Mouse (Mus musculus): ENCODE data around the gene Vps26c. TPM values are rescaled to one million over a fixed set of nuclear protein-coding genes. Genes with fewer than 3 reads are reported as not detected.

The Vps26c gene
- total and polyA plus RNA-seq, 3 experiments = 40.0 to 75.5 (median 46.9) TPM

DNA sequence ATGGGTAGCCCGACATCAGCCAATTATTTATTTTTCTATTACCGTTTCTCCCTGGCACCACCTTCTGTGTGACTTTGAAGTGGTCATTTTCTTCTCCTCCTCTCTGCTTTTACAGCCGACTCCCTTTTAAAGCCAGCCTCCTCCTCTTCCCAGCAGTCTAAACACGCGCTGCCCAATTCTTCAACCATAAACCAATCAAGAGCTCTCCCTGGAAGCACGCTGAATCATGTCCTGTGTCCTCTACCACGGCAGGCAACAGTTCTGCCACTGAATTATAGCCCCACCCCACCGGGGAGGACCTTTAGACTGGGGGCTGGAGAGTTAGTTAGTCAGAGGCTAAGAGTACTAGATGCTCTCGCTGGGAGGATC is 10.5 kb upstream of the Vps26c start:
- Histone ChIP-seq H3K9me3 (replicated peaks; ENCODE audit: low read length) (no peaks in the 10 kb centered on the region), H3K79me2 (replicated peaks; ENCODE audit: control insufficient read depth, extremely low read depth, insufficient read depth, poor library complexity, severe bottlenecking) (no peaks in the 10 kb centered on the region), H3K27me3 (replicated peaks) (no peaks in the 10 kb centered on the region), H3K36me3 (replicated peaks in 1 of 2; ENCODE audit: control insufficient read depth in 1 of 2, insufficient read depth in 1 of 2, low read length in 1 of 2) (no peaks in the 10 kb centered on the region), H3K4me3 (replicated peaks in 1 of 3; ENCODE audit: low read depth in 2 of 3, low read length in 2 of 3, poor library complexity in 1 of 3) (no peak overlapping the region), H3K27ac (ENCODE audit: insufficient read depth, low read depth) (no peak overlapping the region), H3K4me1 (ENCODE audit: control insufficient read depth in 1 of 2, insufficient read depth in 2 of 2) (peaks cover 9 to 36% of the 10 kb centered on the region in 2 experiments), H3K9ac (ENCODE audit: insufficient read depth, low read depth) (no peak overlapping the region), H3K4me2 (ENCODE audit: insufficient read depth, low read depth, poor library complexity, severe bottlenecking) (no peak overlapping the region)
- in situ Hi-C loops (cut with MboI; ENCODE audit: low pct_ligation_motif_present, low pct_unique_long_range_greater_than_20kb, low sequenced_read_pairs) = no loop called here
- dilution Hi-C loops (cut with MboI; ENCODE audit: extremely low pct_ligation_motif_present, extremely low pct_unique_long_range_greater_than_20kb, low sequenced_read_pairs) = no loop called here
- TF ChIP-seq CHD2 (IDR thresholded peaks at IDR 0.05; ENCODE audit: low read length) (no peak), PAX5 (IDR thresholded peaks at IDR 0.05; ENCODE audit: low read length) (no peak), HCFC1 (IDR thresholded peaks at IDR 0.05; ENCODE audit: low read depth, low read length) (no peak), MYC (IDR thresholded peaks at IDR 0.05; ENCODE audit: low read depth, low read length) (no peak), SMC3 (IDR thresholded peaks at IDR 0.05; ENCODE audit: low read depth, low read length) (no peak), ETS1 (conservative IDR thresholded peaks at IDR 0.05; ENCODE audit: low read depth, low read length) (no peak), BHLHE40 (IDR thresholded peaks at IDR 0.05; ENCODE audit: low read depth, low read length) (no peak), ZKSCAN1 (IDR thresholded peaks at IDR 0.05; ENCODE audit: borderline replicate concordance, low read depth, low read length) (no peak), ZNF384 (IDR thresholded peaks at IDR 0.05; ENCODE audit: low read depth, low read length) (no peak), MEF2A (IDR thresholded peaks at IDR 0.05; ENCODE audit: borderline replicate concordance, low read depth, low read length) (no peak), MAFK (IDR thresholded peaks at IDR 0.05; ENCODE audit: insufficient replicate concordance, low read length) (no peak), GABPA (IDR thresholded peaks at IDR 0.05; ENCODE audit: insufficient replicate concordance, low read depth, low read length) (no peak), NELFE (IDR thresholded peaks at IDR 0.05; ENCODE audit: low read depth, low read length) (no peak), USF1 (IDR thresholded peaks at IDR 0.05; ENCODE audit: low read depth, low read length) (no peak), RCOR1 (conservative IDR thresholded peaks at IDR 0.05; ENCODE audit: low read depth, low read length) (no peak), E2F4 (IDR thresholded peaks at IDR 0.05; ENCODE audit: insufficient replicate concordance, low read depth, low read length) (no peak), USF2 (conservative IDR thresholded peaks at IDR 0.05; ENCODE audit: low read depth, low read length) (no peak), MAZ (IDR thresholded peaks at IDR 0.05; ENCODE audit: low read depth, low read length) (no peak)
- DNase-seq (ENCODE audit: extremely low read depth) = no peak

DNA sequence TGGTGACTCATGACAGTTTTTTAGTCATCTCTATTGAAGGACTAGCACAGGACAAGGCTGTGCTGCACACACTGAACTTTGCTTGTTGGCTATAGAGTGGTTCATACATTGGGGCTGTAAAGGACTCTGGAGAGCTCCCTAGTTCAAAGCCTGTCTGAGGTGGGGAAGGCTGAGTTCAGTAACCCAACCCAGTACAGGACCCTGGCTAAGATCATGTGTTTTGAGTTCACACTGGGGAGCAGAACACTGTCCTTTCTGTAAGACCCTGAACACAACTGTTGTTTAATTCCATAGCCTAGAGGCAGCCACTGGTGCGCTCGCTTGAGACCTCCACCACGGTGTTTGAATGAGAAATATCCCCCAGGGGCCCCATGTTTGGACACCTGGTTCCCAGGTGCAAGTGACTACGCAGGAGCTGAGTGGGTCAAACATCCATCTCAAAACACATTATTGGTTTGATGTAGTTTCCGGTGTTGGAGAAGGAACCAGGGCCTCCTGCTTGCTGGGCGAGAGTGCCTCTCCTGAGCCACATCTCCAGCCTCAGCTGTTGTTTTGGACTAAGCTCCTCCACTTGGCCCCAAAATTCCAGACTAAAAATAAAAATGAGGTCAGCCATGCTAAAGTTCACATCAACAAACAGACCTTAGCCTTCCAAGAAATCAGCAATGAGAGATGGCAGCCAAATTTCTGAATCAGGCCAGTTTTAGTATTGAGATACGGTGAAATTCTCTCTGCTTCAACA is 10.0 kb upstream of the Vps26c start:
- no peak overlapping the region for H3K9ac ChIP-seq (ENCODE audit: insufficient read depth, low read depth)
- H3K4me1 ChIP-seq (ENCODE audit: control insufficient read depth in 1 of 2, insufficient read depth in 2 of 2) = peaks cover 9 to 36% of the 10 kb centered on the region in 2 experiments
- peak; percentile 27 for DNase-seq (ENCODE audit: extremely low read depth)

More for the DNA sequence above, 10.0 kb upstream of the Vps26c start:
- no peak overlapping the region for H3K27ac ChIP-seq (ENCODE audit: insufficient read depth, low read depth)
- H3K9me3 ChIP-seq (replicated peaks; ENCODE audit: low read length) = no peaks in the 10 kb centered on the region
- no peak overlapping the region for H3K4me2 ChIP-seq (ENCODE audit: insufficient read depth, low read depth, poor library complexity, severe bottlenecking)
- in situ Hi-C loops (cut with MboI; ENCODE audit: low pct_ligation_motif_present, low pct_unique_long_range_greater_than_20kb, low sequenced_read_pairs) = no loop called here
- TF ChIP-seq POLR2AphosphoS2 (IDR thresholded peaks at IDR 0.05; ENCODE audit: low read depth, low read length) = no peak
- TF ChIP-seq TCF12 (IDR thresholded peaks at IDR 0.05; ENCODE audit: low read depth, low read length) = no peak
- peak; percentile 27 for TF ChIP-seq ETS1 (conservative IDR thresholded peaks at IDR 0.05; ENCODE audit: low read depth, low read length)
- TF ChIP-seq JUND (conservative IDR thresholded peaks at IDR 0.05; ENCODE audit: low read depth, low read length) = no peak
- TF ChIP-seq SIN3A (IDR thresholded peaks at IDR 0.05; ENCODE audit: low read length) = no peak
- TF ChIP-seq ZMIZ1 (IDR thresholded peaks at IDR 0.05; ENCODE audit: low read depth, low read length) = no peak
- TF ChIP-seq EP300 (IDR thresholded peaks at IDR 0.05; ENCODE audit: low read length) = peak; percentile 22; the same call in 1 of the 2 replicates
- no peaks in the 10 kb centered on the region for H3K79me2 ChIP-seq (replicated peaks; ENCODE audit: control insufficient read depth, extremely low read depth, insufficient read depth, poor library complexity, severe bottlenecking)
- no peaks in the 10 kb centered on the region for H3K27me3 ChIP-seq (replicated peaks)
- no peaks in the 10 kb centered on the region for H3K36me3 ChIP-seq (replicated peaks in 1 of 2; ENCODE audit: control insufficient read depth in 1 of 2, insufficient read depth in 1 of 2, low read length in 1 of 2)
- dilution Hi-C loops (cut with MboI; ENCODE audit: extremely low pct_ligation_motif_present, extremely low pct_unique_long_range_greater_than_20kb, low sequenced_read_pairs) = no loop called here
- H3K4me3 ChIP-seq (replicated peaks in 1 of 3; ENCODE audit: low read depth in 2 of 3, low read length in 2 of 3, poor library complexity in 1 of 3) = no peak overlapping the region
